Mouse (Mus musculus) brain, embryonic 14.5 days (tissue): ENCODE measurements around the gene Emp3.

ENCODE experiments used
- CTCF ChIP-seq: fragments of 200-500 bp; IDR thresholded peaks from 2 replicates; pipeline ENCODE4 v1.5.1; 2012; ENCODE audit warnings: inconsistent platforms, mild to moderate bottlenecking, moderate library complexity, borderline replicate concordance; ENCODE audit not compliant: insufficient read depth, insufficient read length; ENCODE audit errors: extremely low read depth
- POLR2A ChIP-seq: fragments of 200-500 bp; IDR thresholded peaks from 2 replicates; pipeline ENCODE4 v1.6.1; 2012; ENCODE audit warnings: mild to moderate bottlenecking, inconsistent platforms, borderline replicate concordance; ENCODE audit not compliant: poor library complexity, insufficient read depth, insufficient read length, severe bottlenecking; ENCODE audit errors: extremely low read depth

DNA sequence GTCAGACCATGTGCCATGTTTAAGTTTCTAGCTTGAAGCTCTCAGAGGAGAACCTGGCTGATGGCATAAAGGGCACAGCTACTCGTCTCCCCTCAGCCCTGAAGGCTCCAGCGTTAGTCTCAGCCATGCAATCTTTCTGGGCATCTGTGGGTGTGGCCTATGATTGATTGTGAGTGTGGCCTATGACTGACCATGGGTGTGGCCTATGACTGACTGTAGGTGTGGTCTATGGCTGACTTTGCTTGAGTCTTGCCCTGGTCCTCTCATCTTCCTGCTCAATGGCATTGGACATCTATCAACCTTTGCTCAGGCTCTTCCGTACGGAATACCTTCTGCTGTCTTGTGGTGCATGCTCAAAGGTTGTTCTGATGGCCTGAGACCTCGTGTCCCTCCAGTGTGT lies 19.6 kb downstream of the Emp3 start:
- no peak for TF ChIP-seq CTCF
- no peak for TF ChIP-seq POLR2A
